Mouse (Mus musculus): ENCODE results near the gene Lyst. TPM values are rescaled to one million over a fixed set of nuclear protein-coding genes. Genes with fewer than 3 reads are reported as not detected.

Lyst gene
- polyA plus RNA-seq, 1 experiment = 0.46 TPM

- no peak for TF ChIP-seq GATA1 (IDR thresholded peaks at IDR 0.05; ENCODE audit: low read length)
Observed at GRCm38 (mm10) chr13:13783296-13783695, 193.1 kb downstream of the Lyst start.

DNA sequence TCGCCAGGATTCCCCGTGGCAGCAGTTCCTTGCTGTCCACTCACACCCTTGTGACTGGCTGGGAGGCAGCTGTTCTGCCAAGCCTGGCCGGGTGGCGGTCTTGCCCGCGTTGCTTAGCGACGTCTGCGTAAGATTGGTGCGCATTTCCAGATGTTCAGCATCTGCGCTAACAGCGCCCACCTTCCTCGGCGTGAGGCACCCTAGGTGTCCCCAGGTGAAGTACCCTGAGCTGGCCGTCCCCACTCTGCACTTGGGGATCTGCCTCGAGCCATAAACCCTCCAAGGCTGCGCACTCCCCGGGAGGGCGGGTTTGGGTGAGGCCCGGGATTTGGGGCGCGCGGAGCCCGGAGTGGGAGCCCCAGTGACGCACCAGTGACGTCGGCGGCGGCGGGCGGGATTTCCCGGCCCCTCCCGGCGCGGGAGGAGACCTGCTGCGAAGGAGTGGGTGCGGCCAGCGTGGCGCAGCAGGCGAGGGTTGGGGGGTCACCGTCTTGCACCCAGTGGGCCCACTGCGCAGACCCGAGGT lies 193.8 kb downstream of the Lyst start, which contains the start of gene Gng4:
Gene Gng4, plus strand, starts transcription at position 166 of the 526 bp plus-strand sequence.
- TF ChIP-seq GATA1 (IDR thresholded peaks at IDR 0.05; ENCODE audit: low read length) = no peak

DNA sequence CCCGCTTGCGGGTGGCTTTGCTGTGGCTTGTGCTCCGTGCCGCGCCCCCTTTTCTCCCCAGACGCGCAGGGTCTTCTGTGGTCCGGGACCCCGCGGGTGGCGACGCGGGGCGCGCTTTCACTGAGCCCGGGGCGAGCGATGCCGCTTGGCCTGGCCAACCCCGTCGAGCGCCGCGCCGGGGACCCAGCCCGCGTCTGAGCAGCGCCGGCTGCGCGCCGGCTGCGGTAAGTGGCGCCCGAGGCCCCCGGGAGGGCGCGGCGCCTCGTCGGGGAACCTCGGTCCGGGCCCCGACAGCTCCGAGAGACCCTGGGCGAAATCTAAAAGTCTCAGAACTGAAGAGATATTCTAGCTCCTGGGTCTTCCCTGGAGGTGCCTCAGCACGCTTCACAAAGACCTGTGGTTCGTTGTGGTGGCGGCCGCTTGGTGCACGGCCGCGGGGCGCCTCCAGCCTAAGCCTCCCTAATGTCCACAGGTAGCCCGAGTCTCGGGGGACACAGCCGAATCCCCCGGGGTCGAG lies 194.3 kb downstream of the Lyst start:
- TF ChIP-seq GATA1 (IDR thresholded peaks at IDR 0.05; ENCODE audit: low read length) = no peak

DNA sequence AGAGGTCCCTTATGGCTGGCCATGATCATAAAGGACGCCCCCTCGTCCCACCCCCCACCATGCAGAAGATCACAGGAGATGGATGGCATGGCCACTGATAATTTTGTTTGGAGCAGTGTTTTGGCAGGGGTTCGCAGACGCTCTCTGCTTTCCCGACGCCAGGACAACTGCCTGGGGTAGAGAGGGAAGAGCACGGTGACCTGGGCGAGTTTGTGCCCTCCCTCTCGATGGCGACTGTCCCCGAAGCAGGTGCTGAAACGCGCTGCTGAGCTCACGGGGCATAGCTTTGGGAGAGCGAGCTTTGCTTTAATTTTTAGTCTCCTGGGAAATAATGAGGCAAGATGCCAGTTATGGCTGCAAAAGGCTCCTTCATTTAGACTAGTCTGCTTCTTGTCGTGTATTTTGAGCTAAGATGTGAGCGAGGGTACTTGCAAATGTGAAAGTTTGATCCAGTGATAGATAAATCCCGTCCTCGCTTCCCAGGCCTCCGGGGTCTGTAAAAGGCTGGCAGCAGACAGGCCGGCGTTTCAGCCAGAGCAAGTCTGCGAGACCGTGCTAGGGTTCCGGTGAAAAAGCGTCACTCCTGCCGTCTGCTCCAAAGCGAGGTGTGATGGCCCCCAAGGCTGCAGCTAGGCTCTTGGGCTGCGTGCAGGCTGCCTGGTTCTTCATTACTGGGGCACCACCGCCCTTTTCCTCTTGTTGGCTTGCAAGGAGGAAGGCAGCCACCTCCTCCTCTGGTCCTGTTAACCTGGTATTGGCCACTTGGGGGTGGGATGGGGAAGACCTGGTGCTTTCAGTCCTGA lies 195.0 kb downstream of the Lyst start:
- no peak for TF ChIP-seq GATA1 (IDR thresholded peaks at IDR 0.05; ENCODE audit: low read length)

GRCm38 (mm10) chr13:13786971-13787370 lies 196.8 kb downstream of the Lyst start:
- TF ChIP-seq GATA1 (IDR thresholded peaks at IDR 0.05; ENCODE audit: low read length) = no peak

DNA sequence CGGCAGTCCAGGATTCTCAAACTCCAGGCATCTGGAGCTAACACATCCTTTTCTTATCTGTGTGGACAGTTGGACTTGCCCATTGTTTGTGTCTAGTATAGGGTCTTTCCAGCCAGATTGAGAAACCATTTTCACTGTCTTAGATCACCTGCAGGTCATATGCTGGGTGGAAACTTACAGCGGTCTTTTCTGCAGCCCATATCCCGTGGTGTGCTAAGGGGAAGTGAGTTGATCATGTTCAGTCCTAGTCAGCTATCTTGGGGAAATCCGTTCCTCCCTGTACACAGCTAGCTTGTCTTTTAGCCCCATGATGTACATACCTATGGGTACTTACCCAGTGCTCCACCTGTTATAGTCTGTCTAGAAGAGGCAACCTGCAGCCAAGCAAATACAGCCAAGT lies 197.9 kb downstream of the Lyst start:
- TF ChIP-seq GATA1 (IDR thresholded peaks at IDR 0.05; ENCODE audit: low read length) = no peak

- TF ChIP-seq GATA1 (IDR thresholded peaks at IDR 0.05; ENCODE audit: low read length) = no peak
Observed at GRCm38 (mm10) chr13:13791981-13792380, 201.8 kb downstream of the Lyst start.

DNA sequence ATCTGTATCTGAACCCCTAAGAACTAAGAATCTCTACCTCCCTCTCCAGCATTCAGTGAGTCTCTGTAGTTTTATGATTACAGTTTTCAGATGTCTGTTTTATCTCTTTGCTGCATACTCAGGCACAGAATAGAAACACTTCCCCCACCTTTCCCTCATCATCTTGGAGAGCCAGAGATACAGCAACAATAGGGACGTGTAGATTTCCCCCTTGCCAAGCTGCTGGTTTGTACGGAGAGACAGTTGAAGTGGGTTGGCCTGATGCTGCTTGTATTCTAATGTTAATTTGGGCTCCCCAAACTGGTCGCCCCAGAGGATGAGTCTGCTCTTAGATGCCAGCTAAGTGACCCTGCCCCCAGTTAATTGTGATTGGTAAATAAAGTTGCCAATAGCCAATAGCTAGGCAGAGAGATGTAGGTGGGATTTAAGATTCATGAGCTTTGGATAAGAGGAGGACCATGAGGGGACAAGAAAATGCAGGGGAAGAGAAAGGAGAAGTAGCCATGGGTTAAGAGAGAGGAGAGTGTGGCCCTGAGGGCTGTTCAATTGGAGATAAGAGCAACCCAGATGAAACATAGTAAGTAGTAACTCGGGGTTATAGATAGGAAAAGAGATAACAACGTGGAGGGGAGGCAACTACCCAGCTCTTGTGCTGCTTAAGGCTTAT lies 205.1 kb downstream of the Lyst start:
- TF ChIP-seq GATA1 (IDR thresholded peaks at IDR 0.05; ENCODE audit: low read length) = peak; percentile 42

- no peak for TF ChIP-seq GATA1 (IDR thresholded peaks at IDR 0.05; ENCODE audit: low read length)
Observed at GRCm38 (mm10) chr13:13796082-13796481, 205.9 kb downstream of the Lyst start.

- TF ChIP-seq GATA1 (IDR thresholded peaks at IDR 0.05; ENCODE audit: low read length) = no peak
Observed at GRCm38 (mm10) chr13:13798775-13799174, 208.6 kb downstream of the Lyst start.

- TF ChIP-seq GATA1 (IDR thresholded peaks at IDR 0.05; ENCODE audit: low read length) = no peak
Observed at GRCm38 (mm10) chr13:13808337-13809132, 218.3 kb downstream of the Lyst start.

GRCm38 (mm10) chr13:13810885-13811284 lies 220.7 kb downstream of the Lyst start:
- TF ChIP-seq GATA1 (IDR thresholded peaks at IDR 0.05; ENCODE audit: low read length) = no peak

- TF ChIP-seq GATA1 (IDR thresholded peaks at IDR 0.05; ENCODE audit: low read length) = no peak
Observed at GRCm38 (mm10) chr13:13818696-13819095, 228.5 kb downstream of the Lyst start.

DNA sequence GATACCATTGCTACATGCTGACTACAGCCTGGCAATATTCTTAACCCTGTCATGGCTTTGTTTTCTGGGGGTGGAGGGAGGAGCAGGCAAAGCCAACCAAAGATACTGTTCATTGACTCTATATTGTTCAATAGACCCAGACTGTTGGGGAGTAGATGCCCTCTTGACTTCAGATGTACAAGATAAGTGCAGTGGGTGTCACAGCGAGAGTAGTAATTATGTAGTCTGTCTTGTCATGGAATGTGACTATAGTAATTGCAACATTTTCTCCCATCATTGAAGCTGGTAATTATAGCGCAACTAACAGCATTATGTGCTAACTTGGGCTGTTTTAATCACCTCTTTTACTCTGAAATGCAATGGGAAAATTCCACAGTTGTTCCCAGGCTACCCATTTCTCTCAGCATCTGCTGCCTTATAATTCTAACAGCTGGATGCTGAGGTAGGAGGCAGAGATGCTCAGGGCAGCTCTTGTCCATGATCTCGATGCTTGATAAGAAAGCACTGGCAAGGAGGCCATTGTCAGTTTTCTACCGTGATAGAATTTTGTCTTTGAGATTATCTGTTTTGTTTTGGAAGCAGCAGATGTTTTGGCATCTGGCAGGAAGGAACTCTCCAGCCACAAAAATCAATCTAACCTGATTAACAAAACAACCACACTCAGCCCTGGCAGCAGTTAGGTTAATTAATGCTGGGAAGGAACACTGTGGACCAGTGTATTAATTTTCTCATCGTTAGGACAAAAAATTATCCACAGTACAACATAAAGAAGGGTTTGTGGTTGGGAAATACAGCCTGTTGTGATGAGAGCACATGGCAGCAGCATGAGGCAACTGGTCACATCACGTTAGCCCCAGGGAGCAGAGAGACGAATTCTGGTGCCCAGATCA lies 230.3 kb downstream of the Lyst start:
- TF ChIP-seq GATA1 (IDR thresholded peaks at IDR 0.05; ENCODE audit: low read length) = no peak

DNA sequence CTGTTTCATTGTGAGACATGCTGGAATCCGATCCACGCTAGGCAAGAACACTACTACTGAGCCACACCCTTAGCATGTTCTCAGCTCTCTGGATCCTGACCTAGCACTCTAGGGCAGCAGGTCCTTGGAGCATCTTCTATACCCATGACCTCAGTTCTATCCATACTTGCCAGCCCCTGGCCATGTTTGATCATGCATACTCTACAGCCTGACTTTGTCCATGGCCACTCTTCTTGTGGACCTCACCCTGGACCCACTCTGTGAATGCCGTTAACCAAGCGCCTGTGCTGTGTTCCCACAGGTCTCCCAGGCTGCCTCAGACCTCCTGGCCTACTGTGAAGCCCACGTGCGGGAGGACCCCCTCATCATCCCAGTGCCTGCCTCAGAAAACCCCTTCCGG lies 234.7 kb downstream of the Lyst start:
- no peak for TF ChIP-seq GATA1 (IDR thresholded peaks at IDR 0.05; ENCODE audit: low read length)
